Mouse (Mus musculus): ENCODE results near the gene Pitpnm2.
"Not testable (repeated sequence)": the region's sequence is repeated elsewhere in the genome, so short reads cannot be mapped to it uniquely, and the experiment has no call there.

Pitpnm2 gene

DNA sequence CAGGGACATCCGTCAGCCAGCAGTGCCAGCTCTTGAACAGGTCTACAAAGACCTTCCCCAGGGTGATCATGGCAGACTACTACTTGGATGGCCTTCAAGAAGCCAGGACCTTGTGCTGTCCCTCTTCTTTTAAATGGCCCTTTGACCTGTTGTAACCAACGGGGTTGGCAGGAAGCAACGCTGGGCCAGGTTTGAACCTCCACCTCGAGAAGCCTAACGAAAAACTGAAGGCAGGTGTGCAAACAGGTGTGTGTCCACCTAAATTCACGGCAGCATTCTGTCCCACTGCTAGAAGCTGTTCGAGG is 27.9 kb downstream of the Pitpnm2 start:
- H3K36me3 ChIP-seq (ENCODE audit: insufficient read depth, low read length), result no peaks in the 10 kb centered on the region
- no peak overlapping the region for H3K4me3 ChIP-seq (replicated peaks; ENCODE audit: low read length)
- H3K4me1 ChIP-seq (replicated peaks; ENCODE audit: low read depth, low read length), result peaks cover 16% of the 10 kb centered on the region
- no peaks in the 10 kb centered on the region for H3K9me3 ChIP-seq (ENCODE audit: low read length)
- H3K27me3 ChIP-seq (ENCODE audit: insufficient read depth, low read length), result no peaks in the 10 kb centered on the region
- TF ChIP-seq POU5F1 (IDR thresholded peaks at IDR 0.05; ENCODE audit: borderline replicate concordance, low read length), result no peak
- TF ChIP-seq NANOG (IDR thresholded peaks at IDR 0.05; ENCODE audit: borderline replicate concordance, low read length), result no peak
- TF ChIP-seq CTCF (conservative IDR thresholded peaks at IDR 0.05; ENCODE audit: low read length), result no peak

DNA sequence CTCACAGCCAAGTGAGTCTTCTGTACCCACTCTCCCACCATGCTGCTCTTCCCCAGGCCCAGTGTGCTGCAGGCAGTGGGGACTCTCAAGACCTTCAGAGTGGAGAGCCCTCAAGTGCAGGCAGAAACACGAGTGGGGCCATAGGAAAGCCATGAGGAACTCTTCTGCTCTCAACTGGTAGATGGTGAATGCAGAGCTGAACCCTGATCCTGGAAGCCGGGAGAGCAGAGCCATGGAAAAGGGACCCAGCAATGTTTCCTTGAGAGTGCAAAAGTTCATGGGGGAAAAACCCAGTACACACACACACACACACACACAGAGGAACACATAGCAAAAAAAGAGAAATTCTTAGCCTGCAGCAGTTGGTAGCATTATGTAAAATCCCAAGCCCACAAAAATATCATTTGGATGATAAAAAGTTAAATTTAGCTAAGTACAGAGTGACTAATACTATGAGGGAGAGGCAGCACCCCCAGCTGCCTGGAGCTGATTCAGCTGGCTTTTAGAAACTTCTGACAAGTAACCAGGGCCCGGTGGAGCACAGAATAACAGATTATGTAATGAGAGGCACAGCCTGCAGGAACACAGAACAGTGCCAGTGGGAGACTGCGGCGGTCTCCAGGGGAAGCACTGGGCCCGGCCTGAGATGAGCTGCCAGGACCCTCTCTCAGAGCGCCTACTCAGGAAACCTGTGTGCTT is 28.4 kb downstream of the Pitpnm2 start:
- H3K4me1 ChIP-seq (replicated peaks; ENCODE audit: low read depth, low read length), result peaks cover 16% of the 10 kb centered on the region
- no peak overlapping the region for H3K4me3 ChIP-seq (replicated peaks; ENCODE audit: low read length)
- H3K36me3 ChIP-seq (ENCODE audit: insufficient read depth, low read length), result no peaks in the 10 kb centered on the region
- TF ChIP-seq CTCF (conservative IDR thresholded peaks at IDR 0.05; ENCODE audit: low read length) (no peak), NANOG (IDR thresholded peaks at IDR 0.05; ENCODE audit: borderline replicate concordance, low read length) (no peak), POU5F1 (IDR thresholded peaks at IDR 0.05; ENCODE audit: borderline replicate concordance, low read length) (no peak)
- H3K9me3 ChIP-seq (ENCODE audit: low read length), result no peaks in the 10 kb centered on the region
- H3K27me3 ChIP-seq (ENCODE audit: insufficient read depth, low read length), result no peaks in the 10 kb centered on the region

DNA sequence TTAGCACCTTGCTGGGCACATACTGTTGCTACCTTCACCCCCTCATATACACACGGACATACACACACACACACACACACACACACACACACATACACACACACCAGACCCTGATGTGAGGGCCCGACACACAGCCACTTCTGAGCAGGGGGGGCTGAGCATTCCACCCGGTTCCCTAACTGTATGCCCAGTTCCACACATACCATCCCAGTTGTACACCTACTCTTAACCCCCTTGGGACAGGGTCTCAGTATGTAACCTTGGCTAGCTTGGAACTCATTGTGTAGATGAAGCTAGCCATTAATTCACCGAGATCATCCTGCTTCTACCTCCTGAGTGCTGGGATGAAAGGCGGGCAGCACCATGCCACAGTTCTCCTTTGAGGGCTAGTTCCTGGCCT is 29.0 kb downstream of the Pitpnm2 start:
- Histone ChIP-seq H3K9me3 (ENCODE audit: low read length) (no peaks in the 10 kb centered on the region), H3K4me3 (replicated peaks; ENCODE audit: low read length) (no peak overlapping the region), H3K27me3 (ENCODE audit: insufficient read depth, low read length) (no peaks in the 10 kb centered on the region), H3K36me3 (ENCODE audit: insufficient read depth, low read length) (no peaks in the 10 kb centered on the region), H3K4me1 (replicated peaks; ENCODE audit: low read depth, low read length) (peaks cover 19% of the 10 kb centered on the region)
- TF ChIP-seq CTCF (conservative IDR thresholded peaks at IDR 0.05; ENCODE audit: low read length), result no peak
- no peak for TF ChIP-seq POU5F1 (IDR thresholded peaks at IDR 0.05; ENCODE audit: borderline replicate concordance, low read length)
- TF ChIP-seq NANOG (IDR thresholded peaks at IDR 0.05; ENCODE audit: borderline replicate concordance, low read length), result no peak

DNA sequence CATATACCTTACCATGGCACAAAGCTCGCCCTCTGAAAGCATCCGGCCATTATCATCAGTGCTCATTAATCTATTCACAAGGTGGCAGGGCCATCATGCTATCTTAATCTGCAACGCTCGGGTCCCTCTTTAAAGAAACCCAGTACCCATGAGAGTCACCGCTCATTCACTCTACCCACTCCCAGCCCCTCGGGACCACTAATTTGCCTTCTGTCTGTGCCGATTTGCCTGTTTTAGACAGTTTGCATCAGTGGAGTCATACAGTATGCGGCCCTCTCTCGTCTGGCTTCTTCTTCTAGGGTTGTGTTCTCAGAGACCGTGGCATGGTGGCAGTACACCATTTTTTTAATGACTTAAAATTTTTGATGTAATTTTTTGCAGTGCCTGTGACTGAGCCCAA is 30.1 kb downstream of the Pitpnm2 start:
- no peaks in the 10 kb centered on the region for H3K36me3 ChIP-seq (ENCODE audit: insufficient read depth, low read length)
- H3K4me3 ChIP-seq (replicated peaks; ENCODE audit: low read length), result no peak overlapping the region
- no peak for TF ChIP-seq NANOG (IDR thresholded peaks at IDR 0.05; ENCODE audit: borderline replicate concordance, low read length)
- TF ChIP-seq POU5F1 (IDR thresholded peaks at IDR 0.05; ENCODE audit: borderline replicate concordance, low read length), result no peak
- no peak for TF ChIP-seq CTCF (conservative IDR thresholded peaks at IDR 0.05; ENCODE audit: low read length)
- H3K4me1 ChIP-seq (replicated peaks; ENCODE audit: low read depth, low read length), result peaks cover 30% of the 10 kb centered on the region
- H3K9me3 ChIP-seq (ENCODE audit: low read length), result no peaks in the 10 kb centered on the region
- H3K27me3 ChIP-seq (ENCODE audit: insufficient read depth, low read length), result no peaks in the 10 kb centered on the region; the same call in 1 of the 2 replicates

DNA sequence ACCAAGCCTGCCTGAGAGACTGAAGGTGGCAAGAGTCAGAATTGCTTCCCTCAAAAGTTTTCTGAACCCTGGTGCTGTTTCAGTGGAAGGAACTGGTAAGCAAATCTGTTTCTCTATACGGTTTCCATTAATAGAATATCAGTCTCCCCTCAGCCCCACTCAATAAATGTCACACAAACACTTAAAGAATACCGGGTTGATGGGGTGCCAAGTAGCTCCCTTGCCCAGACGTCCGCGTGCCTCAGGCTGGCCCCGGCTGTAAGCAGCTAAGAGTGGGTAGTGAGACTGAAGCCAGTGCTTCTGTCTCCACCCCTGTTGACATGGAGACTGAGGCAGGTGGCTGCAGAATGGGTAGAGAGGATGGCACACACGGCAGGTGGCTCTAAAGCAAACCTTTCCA is 30.6 kb downstream of the Pitpnm2 start:
- Histone ChIP-seq H3K9me3 (ENCODE audit: low read length) (no peaks in the 10 kb centered on the region), H3K27me3 (ENCODE audit: insufficient read depth, low read length) (no peaks in the 10 kb centered on the region; the same call in 1 of the 2 replicates), H3K4me3 (replicated peaks; ENCODE audit: low read length) (no peak overlapping the region), H3K36me3 (ENCODE audit: insufficient read depth, low read length) (no peaks in the 10 kb centered on the region), H3K4me1 (replicated peaks; ENCODE audit: low read depth, low read length) (peaks cover 35% of the 10 kb centered on the region)
- TF ChIP-seq NANOG (IDR thresholded peaks at IDR 0.05; ENCODE audit: borderline replicate concordance, low read length), result no peak
- no peak for TF ChIP-seq CTCF (conservative IDR thresholded peaks at IDR 0.05; ENCODE audit: low read length)
- no peak for TF ChIP-seq POU5F1 (IDR thresholded peaks at IDR 0.05; ENCODE audit: borderline replicate concordance, low read length)

DNA sequence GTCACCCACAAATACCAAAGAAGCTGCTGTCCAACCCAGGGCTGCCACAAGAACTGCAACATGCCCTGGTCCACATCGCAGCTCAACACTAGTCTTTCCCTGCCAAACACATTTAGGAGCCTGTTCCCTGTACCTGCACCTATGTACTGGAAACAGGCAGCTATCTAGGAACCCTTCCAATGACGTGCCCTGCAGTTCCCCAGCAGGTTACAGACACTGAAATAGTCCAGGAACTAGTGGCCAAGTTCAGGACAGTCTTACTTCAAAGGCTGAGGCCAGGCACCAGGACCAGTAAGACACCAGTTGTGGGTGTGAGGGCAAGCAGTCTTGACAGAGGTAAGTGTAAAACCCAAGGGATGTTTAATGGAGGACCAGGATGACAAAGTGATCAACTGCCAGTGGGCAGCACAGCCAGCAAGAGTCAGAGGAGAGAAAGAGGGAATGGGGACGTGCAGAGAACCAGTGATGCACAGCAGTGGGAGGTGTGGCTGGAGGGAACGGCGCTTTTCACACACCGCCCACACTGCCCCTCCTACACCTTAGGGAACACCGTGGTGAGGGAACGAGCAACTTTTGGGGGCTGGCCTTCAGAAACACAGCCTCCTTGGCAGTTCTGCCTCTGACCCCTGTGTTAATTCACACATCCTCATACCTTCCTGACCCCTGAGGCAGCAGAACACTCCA is 31.9 kb downstream of the Pitpnm2 start:
- TF ChIP-seq NANOG (IDR thresholded peaks at IDR 0.05; ENCODE audit: borderline replicate concordance, low read length) (no peak), POU5F1 (IDR thresholded peaks at IDR 0.05; ENCODE audit: borderline replicate concordance, low read length) (no peak), CTCF (conservative IDR thresholded peaks at IDR 0.05; ENCODE audit: low read length) (no peak)
- no peaks in the 10 kb centered on the region; the same call in 1 of the 2 replicates for H3K27me3 ChIP-seq (ENCODE audit: insufficient read depth, low read length)
- H3K36me3 ChIP-seq (ENCODE audit: insufficient read depth, low read length), result no peaks in the 10 kb centered on the region
- H3K9me3 ChIP-seq (ENCODE audit: low read length), result no peaks in the 10 kb centered on the region
- H3K4me1 ChIP-seq (replicated peaks; ENCODE audit: low read depth, low read length), result peaks cover 43% of the 10 kb centered on the region
- no peak overlapping the region for H3K4me3 ChIP-seq (replicated peaks; ENCODE audit: low read length)

DNA sequence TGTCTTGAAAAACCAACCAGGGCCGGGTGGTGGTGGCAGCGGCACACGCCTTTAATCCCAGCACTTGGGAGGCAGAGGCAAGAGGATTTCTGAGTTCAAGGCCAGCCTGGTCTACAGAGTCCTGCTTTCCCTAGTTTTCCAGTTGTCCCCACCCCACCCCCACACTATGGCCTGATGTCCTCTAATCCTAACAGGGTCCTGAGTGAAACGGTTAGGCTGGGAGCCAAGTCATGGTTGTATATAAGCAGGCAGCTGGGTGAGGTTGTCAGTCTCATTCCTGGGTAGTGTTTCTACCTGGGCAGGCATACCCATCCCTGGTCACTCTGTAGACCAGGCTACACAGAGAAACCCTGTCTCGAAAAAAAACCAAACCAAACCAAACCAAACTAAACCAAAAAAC is 32.5 kb downstream of the Pitpnm2 start:
- H3K27me3 ChIP-seq (ENCODE audit: insufficient read depth, low read length); H3K9me3 ChIP-seq (ENCODE audit: low read length); H3K4me3 ChIP-seq (replicated peaks; ENCODE audit: low read length): not testable (repeated sequence)

DNA sequence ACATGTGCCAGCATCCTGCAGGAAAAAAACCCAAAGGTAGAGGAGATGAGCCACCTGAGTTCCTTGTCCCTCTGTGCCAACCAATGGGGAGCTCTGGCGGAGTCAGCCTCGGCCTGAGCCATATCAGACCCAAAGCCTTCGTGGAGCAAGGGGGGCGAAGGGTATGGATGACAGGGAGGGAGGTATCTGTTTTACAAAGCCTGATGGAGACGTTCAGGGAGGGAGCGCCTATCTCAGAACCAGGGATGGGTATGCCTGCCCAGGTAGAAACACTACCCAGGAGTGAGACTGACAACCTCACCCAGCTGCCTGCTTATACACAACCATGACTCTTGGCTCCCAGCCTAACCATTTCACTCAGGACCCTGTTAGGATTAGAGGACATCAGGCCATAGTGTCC is 33.2 kb downstream of the Pitpnm2 start:
- no peaks in the 10 kb centered on the region; the same call in 1 of the 2 replicates for H3K27me3 ChIP-seq (ENCODE audit: insufficient read depth, low read length)
- no peaks in the 10 kb centered on the region for H3K36me3 ChIP-seq (ENCODE audit: insufficient read depth, low read length)
- no peak overlapping the region for H3K4me3 ChIP-seq (replicated peaks; ENCODE audit: low read length)
- H3K4me1 ChIP-seq (replicated peaks; ENCODE audit: low read depth, low read length), result peaks cover 48% of the 10 kb centered on the region
- TF ChIP-seq CTCF (conservative IDR thresholded peaks at IDR 0.05; ENCODE audit: low read length), result no peak
- no peak for TF ChIP-seq POU5F1 (IDR thresholded peaks at IDR 0.05; ENCODE audit: borderline replicate concordance, low read length)
- TF ChIP-seq NANOG (IDR thresholded peaks at IDR 0.05; ENCODE audit: borderline replicate concordance, low read length), result no peak
- H3K9me3 ChIP-seq (ENCODE audit: low read length), result no peaks in the 10 kb centered on the region

More for the DNA sequence above, 32.5 kb downstream of the Pitpnm2 start:
- not testable (repeated sequence) for H3K36me3 ChIP-seq (ENCODE audit: insufficient read depth, low read length)
- H3K4me1 ChIP-seq (replicated peaks; ENCODE audit: low read depth, low read length), result peaks cover 43% of the 10 kb centered on the region

DNA sequence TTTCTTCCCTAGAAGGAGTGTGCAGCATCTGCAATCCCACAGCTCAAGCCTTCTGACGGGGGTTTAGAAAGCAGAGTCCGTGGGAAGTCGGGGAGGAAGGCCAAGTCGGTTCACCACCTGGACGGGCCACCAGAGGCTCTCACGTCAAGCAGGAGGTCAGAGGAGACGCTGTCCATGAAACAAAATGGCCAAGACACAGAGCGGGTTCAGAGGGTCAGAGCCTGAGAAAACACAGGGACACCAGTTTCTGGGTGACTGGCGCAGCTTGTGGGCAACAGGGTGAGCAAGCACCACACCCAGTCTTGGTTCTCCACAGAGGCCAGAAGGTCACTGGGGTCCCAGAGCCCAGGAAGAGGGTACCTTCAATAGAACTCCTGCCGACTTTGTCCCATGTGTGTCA is 33.9 kb downstream of the Pitpnm2 start:
- Histone ChIP-seq H3K9me3 (ENCODE audit: low read length) (no peaks in the 10 kb centered on the region), H3K27me3 (ENCODE audit: insufficient read depth, low read length) (no peaks in the 10 kb centered on the region; the same call in 1 of the 2 replicates), H3K4me1 (replicated peaks; ENCODE audit: low read depth, low read length) (peaks cover 54% of the 10 kb centered on the region), H3K4me3 (replicated peaks; ENCODE audit: low read length) (no peak overlapping the region), H3K36me3 (ENCODE audit: insufficient read depth, low read length) (no peaks in the 10 kb centered on the region)
- no peak for TF ChIP-seq POU5F1 (IDR thresholded peaks at IDR 0.05; ENCODE audit: borderline replicate concordance, low read length)
- TF ChIP-seq CTCF (conservative IDR thresholded peaks at IDR 0.05; ENCODE audit: low read length), result no peak
- no peak for TF ChIP-seq NANOG (IDR thresholded peaks at IDR 0.05; ENCODE audit: borderline replicate concordance, low read length)
